Mouse (Mus musculus) megakaryocyte, embryonic 14.5 days (primary cell): ENCODE measurements at regions not wholly inside any gene's neighbourhood (a gene's known extent, or its start where the extent isn't known, plus 50 kb on each side); places are given as distances from the start of the nearest gene placed in this dataset.

Source experiments
- FLI1 ChIP-seq: IDR thresholded peaks from 2 replicates; pipeline ENCODE4 v1.6.1; 2012; ENCODE audit warnings: low read length, inconsistent platforms, mixed read lengths
- GATA1 ChIP-seq: IDR thresholded peaks from 3 replicates; pipeline ENCODE4 v1.6.1; 2012; ENCODE audit warnings: mixed read lengths, low read length, inconsistent platforms, borderline replicate concordance

DNA sequence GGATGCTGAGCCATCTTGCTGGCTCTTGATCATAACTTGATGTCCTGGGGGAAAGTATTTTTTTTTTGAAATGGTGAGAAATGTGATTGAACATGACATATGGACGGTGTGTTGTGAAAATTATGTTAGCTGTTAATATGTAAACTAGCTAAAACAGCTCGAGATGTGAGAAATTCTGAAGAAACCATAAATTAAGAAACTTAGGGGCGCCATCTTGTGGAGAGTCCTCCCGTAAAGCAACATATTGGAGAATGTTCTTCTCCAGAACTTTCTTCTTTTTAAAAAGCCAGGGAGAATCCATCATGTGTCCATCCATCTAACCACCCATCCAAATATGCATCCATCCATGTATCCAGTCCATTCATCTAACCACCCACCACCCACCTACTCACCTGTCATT is 158.7 kb upstream of the Eif4g2 start:
- no peak for TF ChIP-seq GATA1
- TF ChIP-seq FLI1, result no peak
